Mouse (Mus musculus) heart, adult 2 months (tissue): ENCODE data around the gene Lmo1. TPM values are rescaled to one million over a fixed set of nuclear protein-coding genes. Genes with fewer than 3 reads are reported as not detected.

Experiments
- DNase-seq, 2 experiments: peaks; one replicate each; pipeline ENCODE4 v3.0.0; 2021
- H3K27ac ChIP-seq: fragments of 200-600 bp; 2 replicates; pipeline ENCODE4 v1.8.1; 2022
- H3K27me3 ChIP-seq: fragments of 200-500 bp; 2 replicates; pipeline ENCODE4 v1.6.1; 2012; ENCODE audit warnings: mild to moderate bottlenecking, low read length, inconsistent platforms, mixed read lengths; ENCODE audit not compliant: control insufficient read depth, insufficient read depth
- H3K36me3 ChIP-seq: fragments of 200-500 bp; 2 replicates; pipeline ENCODE4 v1.6.1; 2012; ENCODE audit warnings: low read length, inconsistent platforms; ENCODE audit not compliant: control insufficient read depth, insufficient read depth
- H3K4me1 ChIP-seq: fragments of 200-500 bp; 2 replicates; pipeline ENCODE4 v1.6.1; 2011; ENCODE audit warnings: low read length; ENCODE audit not compliant: control insufficient read depth, insufficient read depth
- H3K4me3 ChIP-seq: fragments of 200-600 bp; 2 replicates; pipeline ENCODE4 v1.8.1; 2022
- H3K79me2 ChIP-seq: fragments of 200-500 bp; replicated peaks from 2 replicates; pipeline ENCODE4 v1.6.1; 2012; ENCODE audit warnings: mild to moderate bottlenecking, inconsistent platforms, low read length, moderate library complexity, mixed read lengths; ENCODE audit not compliant: control insufficient read depth, insufficient read depth
- H3K9ac ChIP-seq: fragments of 200-500 bp; 2 replicates; pipeline ENCODE4 v1.6.1; 2012; ENCODE audit warnings: low read depth, mild to moderate bottlenecking, control low read depth, inconsistent platforms, low read length, mixed read lengths
- CTCF ChIP-seq: fragments of 200-600 bp; IDR thresholded peaks from 2 replicates; pipeline ENCODE4 v1.8.1; 2022; ENCODE audit warnings: antibody characterized with exemption, mild to moderate bottlenecking, moderate library complexity
- EP300 ChIP-seq: fragments of 200-500 bp; IDR thresholded peaks from 2 replicates; pipeline ENCODE4 v1.6.1; 2011; ENCODE audit warnings: low read depth, low read length, control low read depth; ENCODE audit not compliant: insufficient read depth
- POLR2A ChIP-seq: fragments of 200-500 bp; IDR thresholded peaks from 2 replicates; pipeline ENCODE4 v1.6.1; 2011; ENCODE audit warnings: mild to moderate bottlenecking, low read depth, low read length, control low read depth; ENCODE audit not compliant: insufficient read depth
- WGBS: fragments of 180-500 bp; shearing (Covaris S2); methylation state at CpG from one replicate; pipeline ENCODE4 v1.1.7; 2018; 5-methylcytosine and 5-hydroxymethylcytosine counted together
- intact Hi-C: fragments of 180-260 bp; cut with DNase I; formaldehyde crosslinking; loops from one replicate; pipeline ENCODE4 v1.15.1; 2025
- long read RNA-seq: library from polyadenylated mRNA; stranded (forward); transcript quantifications from one replicate; pipeline ENCODE4 v2.0.0, GENCODE M21; 2021
- polyA plus RNA-seq: library from polyadenylated mRNA; depleted of rRNA; stranded (reverse); fragments of >200 nt; gene quantifications from 2 replicates; pipeline ENCODE4 v1.2.3, GENCODE M21; 2012; rRNA removed
- total RNA-seq, 2 experiments: library from RNA; stranded (reverse); gene quantifications; 2 replicates each; pipeline ENCODE4 v1.2.3; 2021

Gene Lmo1
- total RNA-seq (1 to 10 TPM; 2.0 to 2.8 TPM), polyA plus RNA-seq (8.1 and 8.6 TPM in 2 replicates)
- long read RNA-seq, partial matches to known transcripts = 0 of 3 reads
- long read RNA-seq, other reads (novel, unspliced or antisense) = 0 of 3 reads

GRCm38 (mm10) chr7:109174949-109175669 lies at the start of gene Lmo1:
Gene Lmo1, minus strand, starts transcription at chr7:109175207.
- Histone ChIP-seq H3K36me3 (no peaks in the 10 kb centered on the region), H3K27ac (peak within 1 kb of the TSS; percentile 57), H3K9ac (peak within 1 kb of the TSS; percentile 88), H3K4me1 (0 out of 2 replicates have a peak, but pooled peaks cover 2% of the 10 kb centered on the region), H3K79me2 (no peaks in the 10 kb centered on the region), H3K4me3 (peak within 1 kb of the TSS; percentile 59), H3K27me3 (no peaks in the 10 kb centered on the region; the same call in 1 of the 2 replicates)
- TF ChIP-seq POLR2A (no peak), CTCF (no peak)
- intact Hi-C loops = no loop called here
- peak; percentile 67 to 68 for DNase-seq
- under 1% methylated on average over 67 of the region's 67 CpGs for WGBS

GRCm38 (mm10) chr7:109221716-109222110 lies 46.7 kb upstream of the Lmo1 start:
- H3K27me3 ChIP-seq = no peaks in the 10 kb centered on the region
- no peak for DNase-seq
- no peak overlapping the region for H3K9ac ChIP-seq
- no peak overlapping the region for H3K4me3 ChIP-seq
- no peaks in the 10 kb centered on the region for H3K36me3 ChIP-seq
- H3K27ac ChIP-seq = no peak overlapping the region
- H3K79me2 ChIP-seq = no peaks in the 10 kb centered on the region
- WGBS = 90% methylated on average over 15 of the region's 15 CpGs
- TF ChIP-seq CTCF (no peak), POLR2A (no peak)
- no peaks in the 10 kb centered on the region for H3K4me1 ChIP-seq
- intact Hi-C loops = no loop called here

GRCm38 (mm10) chr7:109220766-109221715 lies 46.0 kb upstream of the Lmo1 start:
- DNase-seq = no peak
- Histone ChIP-seq H3K9ac (no peak overlapping the region), H3K27ac (no peak overlapping the region), H3K36me3 (no peaks in the 10 kb centered on the region), H3K4me3 (no peak overlapping the region), H3K27me3 (no peaks in the 10 kb centered on the region), H3K4me1 (no peaks in the 10 kb centered on the region), H3K79me2 (no peaks in the 10 kb centered on the region)
- TF ChIP-seq POLR2A (no peak), CTCF (no peak), EP300 (no peak)
- intact Hi-C loops = no loop called here
- 92% methylated on average over 20 of the region's 20 CpGs for WGBS

DNA sequence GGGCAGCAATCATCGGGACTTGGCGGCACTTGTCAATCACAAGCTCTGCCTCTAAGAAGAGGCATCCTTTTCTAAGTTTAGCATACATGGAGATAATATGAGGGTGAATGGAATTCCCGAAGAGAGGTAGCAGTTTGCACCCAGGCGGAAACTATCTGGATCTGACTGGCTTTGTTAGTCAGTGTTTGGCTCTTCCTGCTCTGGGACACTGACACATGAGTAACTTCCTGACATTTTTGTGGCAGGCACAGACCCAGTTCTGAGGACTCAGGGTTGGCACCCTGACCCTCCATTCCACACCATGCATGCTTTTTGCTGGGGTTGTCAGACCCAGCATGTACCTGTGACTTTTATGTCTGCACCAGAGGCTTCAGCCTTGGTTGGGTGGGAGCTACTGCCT lies 45.0 kb upstream of the Lmo1 start:
- TF ChIP-seq CTCF = no peak
- no peak for TF ChIP-seq EP300
- TF ChIP-seq POLR2A = no peak
- intact Hi-C loops = no loop called here
- H3K4me1 ChIP-seq = no peaks in the 10 kb centered on the region
- H3K36me3 ChIP-seq = no peaks in the 10 kb centered on the region
- H3K4me3 ChIP-seq = no peak overlapping the region
- H3K27ac ChIP-seq = no peak overlapping the region
- no peaks in the 10 kb centered on the region for H3K27me3 ChIP-seq
- DNase-seq = no peak
- 63% methylated on average over 4 of the region's 4 CpGs for WGBS
- no peaks in the 10 kb centered on the region for H3K79me2 ChIP-seq
- H3K9ac ChIP-seq = no peak overlapping the region

- TF ChIP-seq POLR2A = no peak
- no peak for TF ChIP-seq EP300
- TF ChIP-seq CTCF = no peak
- H3K36me3 ChIP-seq = no peaks in the 10 kb centered on the region
- no peaks in the 10 kb centered on the region for H3K4me1 ChIP-seq
- 57% methylated on average over 5 of the region's 5 CpGs for WGBS
- intact Hi-C loops = loop anchor here (1.0 to 5.0 kb wide), 3 partner anchors 49 to 122 kb away; no protein-coding TSS in a partner anchor
- H3K4me3 ChIP-seq = no peak overlapping the region
- no peak for DNase-seq
- H3K27me3 ChIP-seq = no peaks in the 10 kb centered on the region
- H3K79me2 ChIP-seq = no peaks in the 10 kb centered on the region
- no peak overlapping the region for H3K9ac ChIP-seq
- no peak overlapping the region for H3K27ac ChIP-seq
These were observed 43.9 kb upstream of the Lmo1 start for GRCm38 (mm10) chr7:109218977-109219271.
